Mouse (Mus musculus) bone marrow, adult 2 months (tissue): ENCODE data around the gene Cbx7. TPM values are rescaled to one million over a fixed set of nuclear protein-coding genes. Genes with fewer than 3 reads are reported as not detected.

Experiments used
- H3K27ac ChIP-seq: fragments of 200-500 bp; 2 replicates; pipeline ENCODE4 v1.5.1; 2012; ENCODE audit warnings: low read depth, mild to moderate bottlenecking, control low read depth, inconsistent platforms, low read length; ENCODE audit not compliant: control insufficient read depth, poor library complexity, insufficient read depth
- H3K4me1 ChIP-seq: fragments of 200-500 bp; 2 replicates; pipeline ENCODE4 v1.6.1; 2011; ENCODE audit warnings: low read length; ENCODE audit not compliant: control insufficient read depth, insufficient read depth
- H3K4me3 ChIP-seq: fragments of 200-500 bp; replicated peaks from 2 replicates; pipeline ENCODE3; 2011; ENCODE audit warnings: mild to moderate bottlenecking, low read depth, low read length, control low read depth; ENCODE audit not compliant: control insufficient read depth
- CTCF ChIP-seq: fragments of 200-500 bp; IDR thresholded peaks from 2 replicates; pipeline ENCODE4 v1.5.1; 2011; ENCODE audit warnings: low read length, control low read depth; ENCODE audit not compliant: control insufficient read depth, insufficient read depth
- POLR2A ChIP-seq: fragments of 200-500 bp; IDR thresholded peaks from 2 replicates; pipeline ENCODE4 v1.6.1; 2011; ENCODE audit warnings: low read depth, mild to moderate bottlenecking, control low read depth, low read length, borderline replicate concordance; ENCODE audit not compliant: control insufficient read depth
- WGBS: fragments of 180-500 bp; shearing (Covaris S2); methylation state at CpG from one replicate; pipeline ENCODE4 v1.1.7; 2018; 5-methylcytosine and 5-hydroxymethylcytosine counted together
- polyA plus RNA-seq: library from polyadenylated mRNA; stranded (reverse); fragments of >200 nt; gene quantifications from 2 replicates; pipeline ENCODE4 v1.2.4, GENCODE M21; 2011; ENCODE audit warnings: low replicate concordance; ENCODE audit not compliant: missing spikeins, insufficient read depth, insufficient read length

Cbx7 gene
- polyA plus RNA-seq, 1 experiment, result 22.5 TPM

- no peak overlapping the region for H3K27ac ChIP-seq
- H3K4me3 ChIP-seq, result no peak overlapping the region
- H3K4me1 ChIP-seq, result no peaks in the 10 kb centered on the region; the same call in 1 of the 2 replicates
- TF ChIP-seq CTCF, result no peak
- WGBS, result 44% methylated on average over 10 of the region's 10 CpGs
Measured at GRCm38 (mm10) chr15:80005436-80005835, 34.5 kb upstream of the Cbx7 start.

- TF ChIP-seq POLR2A, result no peak
- no peak for TF ChIP-seq CTCF
- WGBS, result 6% methylated on average over 14 of the region's 14 CpGs
- Histone ChIP-seq H3K27ac (no peak overlapping the region), H3K4me3 (no peak overlapping the region), H3K4me1 (no peaks in the 10 kb centered on the region; the same call in 1 of the 2 replicates)
Measured at GRCm38 (mm10) chr15:80004644-80005340, 33.9 kb upstream of the Cbx7 start.

GRCm38 (mm10) chr15:80003581-80003980, 32.7 kb upstream of the Cbx7 start:
- TF ChIP-seq CTCF (no peak), POLR2A (no peak)
- Histone ChIP-seq H3K4me3 (no peak overlapping the region), H3K27ac (no peak overlapping the region), H3K4me1 (no peaks in the 10 kb centered on the region; the same call in 1 of the 2 replicates)
- 40% methylated on average over 2 of the region's 2 CpGs for WGBS

GRCm38 (mm10) chr15:80001601-80002000, 30.7 kb upstream of the Cbx7 start:
- TF ChIP-seq CTCF (no peak), POLR2A (no peak)
- Histone ChIP-seq H3K27ac (no peak overlapping the region), H3K4me1 (no peaks in the 10 kb centered on the region; the same call in 1 of the 2 replicates), H3K4me3 (no peak overlapping the region)
- WGBS, result 86% methylated on average over 23 of the region's 23 CpGs

- no peak overlapping the region for H3K4me3 ChIP-seq
- WGBS, result 37% methylated on average over 8 of the region's 8 CpGs
- no peak overlapping the region for H3K27ac ChIP-seq
- no peaks in the 10 kb centered on the region for H3K4me1 ChIP-seq
- TF ChIP-seq CTCF, result no peak
- TF ChIP-seq POLR2A, result no peak
Measured at GRCm38 (mm10) chr15:80000694-80001093, 29.8 kb upstream of the Cbx7 start.

GRCm38 (mm10) chr15:79997988-79998387, 27.1 kb upstream of the Cbx7 start:
- no peak overlapping the region for H3K4me3 ChIP-seq
- WGBS, result 68% methylated on average over 3 of the region's 3 CpGs

GRCm38 (mm10) chr15:79996781-79997180, 25.9 kb upstream of the Cbx7 start:
- TF ChIP-seq CTCF (no peak), POLR2A (no peak)
- 90% methylated on average over 11 of the region's 11 CpGs for WGBS
- no peaks in the 10 kb centered on the region for H3K4me1 ChIP-seq
- H3K4me3 ChIP-seq, result no peak overlapping the region
- H3K27ac ChIP-seq, result no peak overlapping the region

More at GRCm38 (mm10) chr15:79997988-79998387, 27.1 kb upstream of the Cbx7 start:
- Histone ChIP-seq H3K4me1 (no peaks in the 10 kb centered on the region), H3K27ac (no peak overlapping the region)
- TF ChIP-seq CTCF (no peak), POLR2A (no peak)

GRCm38 (mm10) chr15:79995552-79995951, 24.6 kb upstream of the Cbx7 start:
- TF ChIP-seq POLR2A, result no peak
- no peak for TF ChIP-seq CTCF
- no peaks in the 10 kb centered on the region for H3K4me1 ChIP-seq
- H3K27ac ChIP-seq, result no peak overlapping the region
- WGBS, result 54% methylated on average over 7 of the region's 7 CpGs
- H3K4me3 ChIP-seq, result no peak overlapping the region

GRCm38 (mm10) chr15:79994566-79994965, 23.6 kb upstream of the Cbx7 start:
- no peaks in the 10 kb centered on the region for H3K4me1 ChIP-seq
- WGBS, result 80% methylated on average over 4 of the region's 4 CpGs
- no peak overlapping the region for H3K4me3 ChIP-seq
- no peak overlapping the region for H3K27ac ChIP-seq
- no peak for TF ChIP-seq CTCF
- no peak for TF ChIP-seq POLR2A
